Mouse (Mus musculus) embryo, embryonic 11.5 days (tissue): ENCODE measurements around the gene Cdc14b.
A peak's percentile ranks its signal among the peaks of the same experiment; 100 is the strongest.
"Not testable (repeated sequence)": the region's sequence is repeated elsewhere in the genome, so short reads cannot be mapped to it uniquely, and the experiment has no call there.

Experiments used
- DNase-seq: peaks from one replicate; pipeline ENCODE4 v3.0.0-alpha.2; 2012; ENCODE audit warnings: low read depth, low spot score

Cdc14b gene

GRCm38 (mm10) chr13:64273891-64274844 lies 922 bp downstream of the Cdc14b start:
- no peak for DNase-seq

- no peak for DNase-seq
These were observed 1.7 kb downstream of the Cdc14b start for GRCm38 (mm10) chr13:64273352-64273751.

DNA sequence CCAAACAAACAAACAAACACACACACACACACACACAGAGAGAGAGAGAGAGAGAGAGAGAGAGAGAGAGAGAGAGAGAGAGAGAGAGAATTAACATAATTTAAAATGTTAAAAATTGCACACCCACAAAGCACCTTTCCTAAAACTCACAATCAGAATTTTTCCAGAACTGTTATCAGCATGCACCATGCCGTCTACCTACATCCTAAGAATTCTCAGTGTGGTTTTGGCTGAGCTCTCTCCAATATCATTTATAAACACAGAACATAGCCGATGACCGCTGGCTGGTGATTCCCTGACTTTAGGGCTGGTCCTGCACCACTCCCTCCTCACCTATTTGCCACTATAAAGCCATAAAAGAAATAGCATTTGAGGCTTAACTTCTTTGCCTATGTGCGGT lies 6.7 kb downstream of the Cdc14b start:
- DNase-seq, result no peak

GRCm38 (mm10) chr13:64267151-64267550 lies 7.9 kb downstream of the Cdc14b start:
- no peak for DNase-seq

GRCm38 (mm10) chr13:64264586-64264985 lies 10.5 kb downstream of the Cdc14b start:
- DNase-seq, result no peak

DNA sequence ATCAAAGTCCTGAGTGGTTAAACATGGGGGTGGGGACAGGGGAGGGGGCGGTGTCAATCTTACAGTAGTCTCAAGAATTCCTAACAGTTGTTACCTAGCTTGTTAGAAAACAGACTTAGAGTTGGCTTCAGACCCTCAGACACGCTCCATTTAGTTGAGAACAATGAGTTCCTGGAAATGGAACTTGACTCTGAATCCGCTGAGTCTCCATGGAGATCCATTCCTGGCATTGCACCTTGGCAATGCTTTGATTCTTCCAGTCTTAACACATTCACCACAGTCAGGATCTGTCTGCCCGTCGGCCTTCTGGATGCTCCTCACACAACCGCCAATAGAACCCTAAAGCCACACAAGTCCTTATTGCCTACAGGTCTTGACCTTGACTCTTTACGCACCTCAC lies 15.2 kb downstream of the Cdc14b start:
- no peak for DNase-seq

GRCm38 (mm10) chr13:64258516-64258821 lies 16.6 kb downstream of the Cdc14b start:
- no peak for DNase-seq

DNA sequence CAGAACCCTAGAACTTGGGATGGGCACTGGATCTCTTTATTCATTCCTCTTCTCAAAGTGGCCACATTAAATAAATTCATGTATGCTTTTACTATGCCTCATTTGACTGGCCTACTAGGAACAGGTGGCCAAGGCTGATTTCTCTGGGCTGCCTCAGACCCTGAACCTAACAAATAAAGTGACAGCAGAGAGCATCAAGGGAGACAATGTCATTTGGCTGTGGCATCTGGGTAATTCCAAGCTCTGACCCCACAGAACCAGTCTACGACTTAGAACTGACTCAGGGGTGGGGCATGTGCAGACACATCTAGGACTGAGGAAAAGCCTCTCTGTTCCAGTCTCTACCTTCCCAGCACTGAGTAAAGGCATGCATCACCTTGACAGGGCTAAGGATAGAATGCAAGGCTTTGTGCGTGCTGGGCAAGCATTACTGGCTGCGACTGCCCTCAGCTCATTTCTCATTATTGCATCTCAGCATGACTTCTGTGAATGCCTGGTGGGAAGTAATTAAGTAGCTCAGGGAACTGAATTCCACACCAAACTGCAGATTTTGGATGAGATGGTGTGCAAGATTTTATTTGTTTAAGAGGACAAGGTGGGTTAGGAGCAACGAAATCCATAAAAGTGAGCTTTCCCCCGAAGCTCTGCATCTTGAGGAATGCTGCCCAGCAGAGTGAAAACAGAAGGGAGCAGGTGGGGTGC lies 17.1 kb downstream of the Cdc14b start:
- no peak for DNase-seq

- no peak for DNase-seq
These were observed 17.9 kb downstream of the Cdc14b start for GRCm38 (mm10) chr13:64257010-64257813.

DNA sequence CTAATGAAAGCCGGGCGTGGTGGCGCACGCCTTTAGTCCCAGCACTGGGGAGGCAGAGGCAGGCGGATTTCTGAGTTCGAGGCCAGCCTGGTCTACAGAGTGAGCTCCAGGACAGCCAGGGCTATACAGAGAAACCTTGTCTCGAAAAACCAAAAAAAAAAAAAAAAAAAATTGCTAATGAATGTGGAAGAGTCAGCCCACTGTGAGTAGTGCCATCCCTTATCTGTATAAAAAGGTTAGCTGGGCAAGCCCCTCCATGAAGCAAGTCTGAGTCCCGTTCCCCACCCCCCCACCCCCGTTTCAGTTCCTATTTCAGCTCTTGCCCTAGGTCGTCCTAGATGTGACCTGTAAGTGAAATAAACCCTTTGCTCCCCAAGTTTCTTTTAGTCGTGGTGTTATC lies 20.9 kb downstream of the Cdc14b start:
- not testable (repeated sequence) for DNase-seq

DNA sequence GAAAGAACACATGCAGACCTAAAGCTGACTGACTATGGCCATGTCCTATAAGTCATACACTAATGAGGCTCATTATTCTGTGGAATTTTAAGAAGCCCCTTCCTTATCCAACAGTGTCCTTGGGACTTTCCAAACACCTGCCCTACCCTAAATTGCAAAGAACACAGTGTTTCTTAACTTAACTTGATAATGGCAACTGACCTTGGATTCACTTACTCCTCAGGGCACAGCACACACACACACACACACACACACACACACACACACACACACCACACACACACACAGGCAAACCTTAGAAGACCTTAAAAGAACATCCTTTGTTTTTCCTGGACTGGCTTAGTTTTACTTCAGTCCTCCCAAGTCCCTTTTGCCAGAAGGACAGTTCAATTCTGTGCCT lies 21.4 kb downstream of the Cdc14b start:
- DNase-seq, result no peak

GRCm38 (mm10) chr13:64252147-64252546 lies 22.9 kb downstream of the Cdc14b start:
- DNase-seq, result no peak

GRCm38 (mm10) chr13:64250363-64250762 lies 24.7 kb downstream of the Cdc14b start:
- DNase-seq, result no peak

GRCm38 (mm10) chr13:64248775-64249524 lies 26.1 kb downstream of the Cdc14b start:
- peak; percentile 63 for DNase-seq

GRCm38 (mm10) chr13:64248161-64248774 lies 26.8 kb downstream of the Cdc14b start:
- peak; percentile 32 for DNase-seq

DNA sequence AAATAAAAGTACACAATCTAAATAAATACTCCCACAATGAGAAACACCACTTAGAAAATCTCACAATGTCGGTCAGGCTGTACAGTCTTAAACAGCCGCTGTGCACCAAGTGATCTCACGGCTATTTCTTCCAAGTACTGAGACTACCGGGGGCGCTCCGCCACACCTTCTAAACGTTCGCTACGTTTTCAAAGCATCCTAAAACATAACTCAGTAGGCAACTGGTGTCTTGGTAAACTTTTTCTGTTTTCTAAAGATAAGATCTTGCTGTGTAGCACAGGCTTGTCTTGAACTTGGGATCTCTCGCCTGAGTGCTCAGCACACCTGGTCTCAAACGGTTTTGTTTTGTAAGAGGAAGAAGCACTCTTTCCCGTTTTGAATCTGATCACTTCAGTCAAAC lies 29.0 kb downstream of the Cdc14b start:
- no peak for DNase-seq

- DNase-seq, result no peak
These were observed 30.3 kb downstream of the Cdc14b start for GRCm38 (mm10) chr13:64244685-64245261.

GRCm38 (mm10) chr13:64242721-64243120 lies 32.4 kb downstream of the Cdc14b start:
- no peak for DNase-seq

- DNase-seq, result no peak
These were observed 34.5 kb downstream of the Cdc14b start for GRCm38 (mm10) chr13:64240626-64241025.

- no peak for DNase-seq
These were observed 37.4 kb downstream of the Cdc14b start for GRCm38 (mm10) chr13:64237681-64238157.
